Mouse (Mus musculus) 3134 (cell line): ENCODE results near the gene Elp1.

Source experiments
- DNase-seq: peaks from one replicate; pipeline ENCODE4 v3.0.0-alpha.2; 2011; ENCODE audit warnings: low spot score; ENCODE audit not compliant: insufficient read length; ENCODE audit errors: extremely low read depth

Elp1 gene

DNA sequence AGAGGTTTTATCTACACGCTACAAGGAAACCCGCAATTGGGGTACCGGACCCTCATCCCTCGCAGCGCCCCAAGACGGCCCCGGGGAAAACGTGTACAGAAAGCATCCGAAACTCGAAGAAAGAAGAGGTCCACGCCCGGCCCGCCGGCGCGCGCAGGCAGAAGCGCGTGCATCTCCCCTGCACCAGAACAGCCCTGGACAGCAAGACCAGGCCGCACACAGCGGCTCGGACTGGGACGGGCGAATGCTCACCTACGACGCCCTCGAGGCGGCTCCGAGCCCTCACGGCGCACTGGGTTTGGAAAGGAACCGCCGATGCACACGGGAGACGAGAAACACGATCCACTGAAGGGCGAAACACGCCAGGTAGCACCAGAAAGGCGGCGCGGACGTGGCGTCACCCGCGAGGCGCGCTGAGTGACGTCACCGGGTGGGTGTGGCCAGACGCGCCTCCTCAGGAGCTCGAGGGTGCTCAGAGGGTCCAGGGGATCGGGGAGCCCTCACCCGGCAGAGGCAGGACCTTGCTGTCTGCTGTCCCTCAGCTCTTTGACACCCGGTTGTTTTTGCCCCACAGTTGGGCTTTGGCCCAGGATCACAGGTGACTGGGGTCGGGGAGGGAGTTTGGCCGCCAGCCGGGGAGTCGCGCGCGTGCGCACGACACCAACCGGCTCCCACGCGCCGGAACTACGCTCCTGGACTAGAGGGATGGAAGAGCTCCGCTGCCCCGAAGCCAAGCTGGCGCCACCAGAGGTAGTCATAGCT lies at the start of gene Elp1, which contains the start of gene Fam206a:
Elp1 (minus strand) TSS at position 425 of the 762 bp plus-strand sequence.
Fam206a (plus strand) TSS at position 439 of the 762 bp plus-strand sequence.
- DNase-seq, result peak; percentile 98

DNA sequence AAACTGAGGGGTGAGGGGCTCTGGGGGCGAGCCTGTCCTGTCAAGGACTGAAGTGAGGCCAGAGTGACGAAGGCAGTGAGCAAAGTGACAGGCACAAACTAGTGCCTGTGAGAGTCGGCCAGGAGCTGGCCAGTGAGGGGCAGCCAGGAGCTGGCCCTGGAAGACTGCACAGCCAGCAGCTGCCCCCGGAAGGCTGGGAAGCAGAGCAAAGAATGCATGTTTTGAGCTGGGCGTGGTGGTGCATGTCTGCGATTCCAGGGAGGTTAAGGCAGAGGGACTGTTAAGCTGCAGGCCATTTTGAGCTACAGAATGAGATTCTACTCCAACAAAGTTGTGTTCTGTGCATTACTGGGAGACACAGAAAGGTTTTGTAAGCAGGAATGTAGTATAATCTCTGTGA lies 48.6 kb upstream of the Elp1 start:
- no peak for DNase-seq

DNA sequence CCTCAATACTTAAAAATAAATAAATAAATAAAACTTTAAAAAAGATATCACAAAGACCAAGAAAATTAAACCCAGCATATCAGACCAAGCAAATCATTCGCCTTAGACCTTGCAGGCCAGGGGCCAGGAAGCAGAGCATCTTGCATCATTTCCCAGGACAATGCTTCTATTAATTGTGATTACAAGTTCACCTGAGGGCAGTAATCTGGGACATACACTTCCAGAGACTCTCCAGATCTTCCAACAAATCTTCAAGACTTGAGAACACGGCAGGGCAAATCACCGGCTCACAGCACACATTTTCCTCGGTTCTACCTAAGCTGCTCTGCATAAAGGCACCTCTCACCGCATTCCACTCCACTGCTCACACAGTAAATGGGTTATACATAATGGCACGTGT lies 45.9 kb upstream of the Elp1 start:
- DNase-seq, result no peak

DNA sequence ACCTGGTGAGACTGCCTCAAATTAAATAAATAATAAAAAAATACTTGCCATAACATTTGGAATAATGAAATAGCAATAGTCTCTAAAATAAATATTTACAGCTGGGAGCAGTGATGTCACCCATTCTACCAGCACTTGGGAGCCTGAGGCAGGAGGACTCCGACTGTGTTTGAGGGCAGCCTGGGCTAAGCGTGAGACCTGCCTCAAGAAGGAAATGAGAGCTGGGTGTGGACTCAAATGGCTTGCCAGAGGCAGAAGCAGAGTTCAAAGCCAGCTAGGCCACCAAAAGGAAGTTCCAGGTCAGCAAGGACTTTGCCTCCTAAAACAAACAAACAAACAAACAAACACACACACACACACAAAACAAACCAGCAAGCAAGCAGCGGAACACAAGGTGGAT lies 45.3 kb upstream of the Elp1 start:
- DNase-seq, result no peak

DNA sequence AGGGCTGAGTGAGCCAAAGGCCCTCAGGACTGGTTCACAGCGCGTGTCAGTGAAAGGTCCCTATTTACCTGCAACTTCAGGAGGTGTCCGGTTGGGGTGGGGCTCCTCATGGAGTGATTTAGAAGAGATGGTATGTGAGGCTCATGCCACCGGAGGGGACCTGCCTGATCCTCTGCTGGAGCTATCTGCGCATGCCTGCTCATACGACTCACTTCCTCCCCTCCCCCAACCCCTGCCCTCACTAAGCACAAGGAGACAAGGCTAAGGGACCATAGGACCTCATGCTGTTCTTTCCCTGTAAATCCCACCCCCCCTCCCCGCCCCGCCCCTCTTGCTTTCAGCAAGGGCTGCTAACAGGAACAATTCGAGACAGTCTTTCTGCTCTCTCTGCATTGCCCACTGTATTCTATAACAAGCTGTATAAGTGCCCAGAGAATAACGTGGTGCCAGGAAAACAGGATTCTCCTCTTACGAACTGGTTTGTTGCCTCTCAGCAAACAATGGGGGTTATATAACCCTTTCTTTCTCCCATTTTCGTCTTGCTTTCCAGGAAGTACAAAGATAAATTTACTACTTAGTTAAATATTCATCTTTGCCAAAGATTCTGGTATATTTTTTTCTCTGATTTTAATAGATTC lies 43.9 kb upstream of the Elp1 start:
- DNase-seq, result no peak

DNA sequence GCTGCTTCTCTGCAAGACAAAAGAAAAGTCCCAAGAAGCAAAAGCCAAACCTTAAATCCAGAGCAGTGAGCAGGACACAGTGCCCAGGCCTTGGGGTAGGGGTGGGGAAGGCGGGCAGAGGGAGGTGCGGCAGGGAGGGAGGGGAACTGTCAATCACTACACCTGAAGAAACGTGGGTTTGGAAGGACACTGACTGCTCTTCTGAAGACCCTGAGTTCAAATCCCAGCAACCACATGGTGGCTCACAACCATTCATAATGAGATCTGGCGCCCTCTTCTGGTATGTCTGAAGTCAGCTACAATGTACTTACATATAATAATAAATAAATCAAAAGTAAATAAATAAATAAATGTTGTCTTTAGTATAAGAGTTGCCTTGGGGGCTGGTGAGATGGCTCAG lies 42.8 kb upstream of the Elp1 start:
- no peak for DNase-seq

GRCm38 (mm10) chr4:56843963-56844362 lies 41.8 kb upstream of the Elp1 start:
- no peak for DNase-seq

- DNase-seq, result no peak
Measured at GRCm38 (mm10) chr4:56842501-56842900, 40.4 kb upstream of the Elp1 start.

GRCm38 (mm10) chr4:56840297-56840696 lies 38.2 kb upstream of the Elp1 start:
- peak; percentile 68 for DNase-seq

DNA sequence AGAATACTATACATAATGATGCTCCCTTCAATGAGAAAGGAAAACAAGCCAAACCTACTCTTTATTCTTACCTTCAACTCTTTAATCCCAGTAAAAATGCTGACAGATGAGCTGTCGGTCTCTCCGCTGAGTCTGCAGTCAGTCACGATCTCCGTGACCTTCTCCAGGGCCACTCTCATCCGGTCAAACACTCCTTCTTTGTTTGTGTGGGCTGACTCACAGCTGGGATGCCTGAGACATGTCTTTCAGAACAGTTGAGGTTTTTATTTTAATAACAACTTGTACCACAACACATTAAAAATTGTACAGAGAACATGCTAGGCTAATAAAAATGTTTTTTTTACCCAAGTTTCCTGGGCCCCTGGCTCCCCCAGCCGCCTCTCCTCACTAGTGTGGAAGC lies 35.5 kb upstream of the Elp1 start:
- peak; percentile 59 for DNase-seq

- DNase-seq, result no peak
Measured at GRCm38 (mm10) chr4:56831998-56832397, 29.9 kb upstream of the Elp1 start.

- no peak for DNase-seq
Measured at GRCm38 (mm10) chr4:56831013-56831609, 29.0 kb upstream of the Elp1 start.

DNA sequence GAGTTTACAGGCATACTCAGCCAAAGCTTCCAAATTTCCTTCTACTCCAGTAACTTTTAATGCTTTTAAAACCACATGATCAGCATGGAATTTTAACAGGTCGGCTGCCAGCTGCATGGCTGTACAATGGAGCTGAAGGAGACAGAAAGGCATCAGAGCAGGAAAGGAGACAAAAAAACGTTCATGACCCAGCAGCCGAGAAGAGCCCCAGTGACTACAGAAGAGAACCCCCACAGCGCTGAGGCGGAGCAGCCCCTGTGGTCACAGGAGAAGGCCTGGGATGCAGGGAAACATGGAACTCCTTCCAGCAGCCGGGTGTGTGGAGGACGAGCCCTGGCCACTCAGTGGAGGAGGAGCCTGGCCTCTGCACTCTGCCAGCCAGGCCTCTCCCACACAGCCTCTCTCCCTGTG lies 27.4 kb upstream of the Elp1 start:
- DNase-seq, result peak; percentile 83

GRCm38 (mm10) chr4:56828932-56829331 lies 26.8 kb upstream of the Elp1 start:
- no peak for DNase-seq

GRCm38 (mm10) chr4:56824231-56824630 lies 22.1 kb upstream of the Elp1 start:
- DNase-seq, result no peak

DNA sequence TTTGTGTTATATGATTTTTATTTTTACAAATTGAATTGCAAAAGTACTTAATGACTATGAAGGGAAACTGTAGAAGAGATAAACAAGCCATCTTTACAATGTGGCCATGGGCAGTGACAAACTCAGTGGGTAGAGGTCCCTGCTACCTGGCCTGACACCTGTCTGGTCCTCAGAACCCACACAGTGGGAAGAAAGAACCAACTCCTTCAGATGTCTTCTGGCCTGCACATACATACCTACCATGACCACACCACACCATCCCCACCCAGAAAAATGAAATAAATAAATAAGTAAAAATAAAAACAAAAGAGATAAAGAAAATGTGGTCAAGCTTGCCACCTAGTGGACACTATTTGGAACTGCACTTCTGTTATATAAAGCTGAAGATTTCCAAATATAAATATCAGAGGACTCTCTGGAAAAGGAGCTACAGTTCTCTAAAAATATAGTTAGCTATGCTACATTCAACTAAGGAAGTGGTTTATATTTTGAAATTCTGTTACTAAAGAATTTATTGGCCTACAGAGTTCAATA lies 18.0 kb upstream of the Elp1 start:
- DNase-seq, result no peak

- no peak for DNase-seq
Measured at GRCm38 (mm10) chr4:56815131-56815530, 13.0 kb upstream of the Elp1 start.

GRCm38 (mm10) chr4:56812096-56812495 lies 10.0 kb upstream of the Elp1 start:
- no peak for DNase-seq

DNA sequence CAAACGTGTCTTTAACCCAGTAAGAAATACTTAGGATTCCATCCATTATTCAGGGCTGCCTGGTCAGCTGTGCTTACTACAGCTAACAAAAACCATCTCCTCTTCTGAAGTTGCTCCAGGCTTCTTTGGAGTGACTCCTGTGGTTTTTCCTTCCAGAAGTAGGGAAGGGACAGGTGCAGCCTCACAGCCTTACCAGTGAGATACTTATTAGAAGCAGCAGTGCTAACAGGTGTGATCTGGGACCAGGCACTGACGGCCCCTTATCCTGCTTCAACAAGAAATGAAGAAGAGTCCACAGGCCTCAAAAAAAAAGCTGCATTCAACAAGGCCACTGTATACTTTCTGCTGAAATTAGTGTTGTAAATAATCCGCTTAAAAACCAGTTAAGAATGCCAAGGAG lies 9.5 kb upstream of the Elp1 start:
- DNase-seq, result no peak

GRCm38 (mm10) chr4:56809050-56809449 lies 6.9 kb upstream of the Elp1 start:
- DNase-seq, result no peak

GRCm38 (mm10) chr4:56802669-56803150 lies 579 bp upstream of the Elp1 start:
- no peak for DNase-seq
